In genomic region chr1:153673900-153674299, GRCm38 (mm10) we compare ENCODE assay signal across 18 mouse cellular contexts. TPM values are rescaled to one million over a fixed set of nuclear protein-coding genes. Genes with fewer than 3 reads are reported as not detected.
"Had no signal": no experiment of that assay in that cellular context is flagged by ENCODE, and none has a peak within 500 bp of the region (broad histone marks: within the 10 kb centered on the region; RNA-seq: fewer than 3 reads in every experiment).

No protein-coding gene starts in this region.

- H3K4me1 ChIP-seq: liver, embryonic 12.5 days had no signal

- DNase-seq: kidney, adult 11 months; kidney, adult 9 months; kidney, postnatal 36 days; lung, postnatal 10 days; lung, postnatal 4 days; midbrain, embryonic 14.5 days; right cerebral cortex, adult 18-20 months; thymus, adult 18-20 months; thymus, postnatal 14 days had no signal

- H3K4me3 ChIP-seq: limb, embryonic 15.5 days; liver, embryonic 12.5 days; midbrain, embryonic 10.5 days; myocyte; neural tube, embryonic 15.5 days had no signal

- H3K27me3 ChIP-seq: limb, embryonic 15.5 days; liver, embryonic 12.5 days; neural tube, embryonic 15.5 days had no signal

- ATAC-seq: liver, embryonic 12.5 days had no signal

- H3K27ac ChIP-seq: kidney, postnatal 0 days; limb, embryonic 15.5 days; liver, embryonic 12.5 days; midbrain, embryonic 10.5 days; neural tube, embryonic 15.5 days; stomach, postnatal 0 days had no signal

RNA-seq across cellular contexts. Expression of gene Rgs8, which starts 21.1 kb away (rescaled TPM):
- total RNA-seq: megakaryocyte, adult 5-6 weeks had no signal
- polyA plus RNA-seq: liver, embryonic 16.5 days had no signal
